Mouse (Mus musculus) midbrain, embryonic 13.5 days (tissue): ENCODE measurements around the gene Wdfy2. TPM values are rescaled to one million over a fixed set of nuclear protein-coding genes. Genes with fewer than 3 reads are reported as not detected.

Experiments used
- ATAC-seq: fragments of 200-750 bp; cut with Nextera tagmentation; 2 replicates; pipeline ENCODE4 v1.8.0; 2017; ENCODE audit warnings: mild to moderate bottlenecking, moderate TSS enrichment, moderate library complexity
- H3K27ac ChIP-seq: fragments of 300-500 bp; sonication (generic); 2 replicates; pipeline ENCODE4 v1.5.1; 2015; ENCODE audit warnings: inconsistent platforms, mild to moderate bottlenecking, moderate library complexity
- H3K27me3 ChIP-seq: fragments of 300-500 bp; sonication (generic); 2 replicates; pipeline ENCODE4 v1.6.1; 2015; ENCODE audit warnings: mild to moderate bottlenecking, inconsistent platforms
- H3K36me3 ChIP-seq: fragments of 300-500 bp; sonication (generic); 2 replicates; pipeline ENCODE4 v1.6.1; 2015; ENCODE audit warnings: mild to moderate bottlenecking, inconsistent platforms
- H3K4me1 ChIP-seq: fragments of 300-500 bp; sonication (generic); replicated peaks from 2 replicates; pipeline ENCODE4 v1.6.1; 2015; ENCODE audit warnings: inconsistent platforms
- H3K4me2 ChIP-seq: fragments of 300-500 bp; sonication (generic); replicated peaks from 2 replicates; pipeline ENCODE4 v1.6.1; 2015; ENCODE audit warnings: moderate library complexity, mild to moderate bottlenecking, inconsistent platforms
- H3K4me3 ChIP-seq: fragments of 300-500 bp; sonication (generic); replicated peaks from 2 replicates; pipeline ENCODE4 v1.5.1; 2015; ENCODE audit warnings: mild to moderate bottlenecking, inconsistent platforms
- H3K9ac ChIP-seq: fragments of 300-500 bp; sonication (generic); replicated peaks from 2 replicates; pipeline ENCODE4 v1.6.1; 2015; ENCODE audit warnings: mild to moderate bottlenecking, inconsistent platforms
- H3K9me3 ChIP-seq: fragments of 300-500 bp; sonication (generic); 2 replicates; pipeline ENCODE4 v1.6.1; 2016; ENCODE audit warnings: mild to moderate bottlenecking, inconsistent platforms
- WGBS: fragments of 180-500 bp; shearing (Covaris S2); methylation state at CpG from one replicate; pipeline ENCODE4 v1.1.7; 2015; 5-methylcytosine and 5-hydroxymethylcytosine counted together
- polyA plus RNA-seq: library from polyadenylated mRNA; unstranded; fragments of >200 nt; fragmentation: Nextera tagmentation; extraction: Ambion mirVana; gene quantifications from 2 replicates; pipeline ENCODE4 v1.2.1, GENCODE M21; 2015

Wdfy2 gene
- polyA plus RNA-seq, 1 experiment from 2014 or later = 9.1 TPM

- Histone ChIP-seq H3K4me1 (peaks cover 26% of the 10 kb centered on the region), H3K4me2 (no peak overlapping the region), H3K4me3 (no peak overlapping the region), H3K9ac (no peak overlapping the region), H3K9me3 (0 out of 2 replicates have a peak, but pooled peaks cover 2% of the 10 kb centered on the region), H3K27me3 (no peaks in the 10 kb centered on the region), H3K36me3 (no peaks in the 10 kb centered on the region; the same call in 1 of the 2 replicates), H3K27ac (no peak overlapping the region)
- 95% methylated on average over 1 of the region's 1 CpGs for WGBS
- no peak for ATAC-seq
Measured at GRCm38 (mm10) chr14:62867576-62867975, 30.1 kb downstream of the Wdfy2 start.

GRCm38 (mm10) chr14:62868254-62868653 lies 30.8 kb downstream of the Wdfy2 start:
- Histone ChIP-seq H3K9me3 (0 out of 2 replicates have a peak, but pooled peaks cover 2% of the 10 kb centered on the region), H3K9ac (no peak overlapping the region), H3K4me1 (peaks cover 26% of the 10 kb centered on the region), H3K27ac (no peak overlapping the region), H3K27me3 (no peaks in the 10 kb centered on the region), H3K36me3 (no peaks in the 10 kb centered on the region; the same call in 1 of the 2 replicates), H3K4me3 (no peak overlapping the region), H3K4me2 (no peak overlapping the region)
- peak; percentile 53; the same call in 1 of the 2 replicates for ATAC-seq
- 42% methylated on average over 3 of the region's 3 CpGs for WGBS

- no peak for ATAC-seq
- H3K27ac ChIP-seq = no peak overlapping the region
- no peak overlapping the region for H3K4me2 ChIP-seq
- no peak overlapping the region for H3K9ac ChIP-seq
- H3K27me3 ChIP-seq = no peaks in the 10 kb centered on the region
- H3K9me3 ChIP-seq = 0 out of 2 replicates have a peak, but pooled peaks cover 2% of the 10 kb centered on the region
- H3K4me1 ChIP-seq = peaks cover 32% of the 10 kb centered on the region
- no peaks in the 10 kb centered on the region; the same call in 1 of the 2 replicates for H3K36me3 ChIP-seq
- no peak overlapping the region for H3K4me3 ChIP-seq
- WGBS = over 99% methylated on average over 7 of the region's 7 CpGs
Measured at GRCm38 (mm10) chr14:62870238-62870638, 32.8 kb downstream of the Wdfy2 start.

DNA sequence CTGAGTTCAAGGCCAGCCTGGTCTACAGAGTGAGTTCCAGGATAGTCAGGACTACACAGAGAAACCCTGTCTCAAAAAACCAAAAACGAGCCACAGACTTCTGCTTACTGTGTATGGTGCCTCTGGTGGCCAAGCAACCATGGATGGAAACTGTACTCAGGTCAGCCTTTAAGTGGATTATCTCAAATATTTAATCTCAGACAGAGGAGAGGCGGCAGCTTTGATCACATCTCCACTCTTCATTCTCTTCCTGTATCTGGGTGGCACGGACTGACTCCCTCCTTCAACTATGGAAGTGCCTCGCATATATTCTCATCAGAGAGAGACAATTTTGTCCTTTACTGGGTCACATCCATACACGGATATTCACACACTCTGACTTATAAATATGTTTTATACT lies 34.0 kb downstream of the Wdfy2 start:
- no peak overlapping the region for H3K4me3 ChIP-seq
- H3K4me1 ChIP-seq = peaks cover 28% of the 10 kb centered on the region
- 0 out of 2 replicates have a peak, but pooled peaks cover 2% of the 10 kb centered on the region for H3K9me3 ChIP-seq
- ATAC-seq = no peak
- H3K36me3 ChIP-seq = no peaks in the 10 kb centered on the region; the same call in 1 of the 2 replicates
- no peaks in the 10 kb centered on the region for H3K27me3 ChIP-seq
- no peak overlapping the region for H3K27ac ChIP-seq
- no peak overlapping the region for H3K9ac ChIP-seq
- WGBS = 94% methylated on average over 5 of the region's 5 CpGs
- no peak overlapping the region for H3K4me2 ChIP-seq

GRCm38 (mm10) chr14:62871932-62872331 lies 34.5 kb downstream of the Wdfy2 start:
- 93% methylated on average over 2 of the region's 2 CpGs for WGBS
- ATAC-seq = no peak

DNA sequence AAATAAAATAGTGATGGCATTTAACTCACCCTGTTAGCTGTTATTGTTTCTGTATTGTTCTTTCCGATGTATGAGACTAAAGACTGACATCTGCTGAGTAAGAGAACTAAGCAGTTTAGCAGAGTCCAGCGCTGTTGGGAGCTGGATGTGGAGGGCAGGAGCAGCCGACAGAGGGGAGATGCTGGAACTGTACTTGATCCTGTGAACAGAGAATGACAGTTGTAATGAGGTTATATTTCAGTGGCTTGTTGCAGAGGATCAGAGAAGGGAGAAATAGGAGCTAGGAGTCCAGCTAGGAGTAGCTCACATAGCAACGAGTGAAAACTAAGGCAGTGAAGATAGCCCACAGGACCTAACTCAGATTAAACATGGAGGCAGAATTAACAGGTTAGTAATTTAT lies 36.3 kb downstream of the Wdfy2 start:
- Histone ChIP-seq H3K9ac (no peak overlapping the region), H3K36me3 (no peaks in the 10 kb centered on the region; the same call in 1 of the 2 replicates), H3K27me3 (no peaks in the 10 kb centered on the region), H3K27ac (peak overlapping the region; percentile 55; the same call in 1 of the 2 replicates), H3K4me3 (no peak overlapping the region), H3K9me3 (0 out of 2 replicates have a peak, but pooled peaks cover 2% of the 10 kb centered on the region), H3K4me1 (peaks cover 24% of the 10 kb centered on the region), H3K4me2 (0 out of 2 replicates have a peak overlapping the region, but pooled peaks have one; percentile 19)
- peak; percentile 68 for ATAC-seq
- 17% methylated on average over 4 of the region's 4 CpGs for WGBS

More at GRCm38 (mm10) chr14:62871932-62872331, 34.5 kb downstream of the Wdfy2 start:
- Histone ChIP-seq H3K4me1 (peaks cover 28% of the 10 kb centered on the region), H3K4me3 (no peak overlapping the region), H3K27ac (no peak overlapping the region), H3K36me3 (no peaks in the 10 kb centered on the region; the same call in 1 of the 2 replicates), H3K27me3 (no peaks in the 10 kb centered on the region), H3K4me2 (no peak overlapping the region), H3K9ac (no peak overlapping the region), H3K9me3 (0 out of 2 replicates have a peak, but pooled peaks cover 2% of the 10 kb centered on the region)

GRCm38 (mm10) chr14:62874348-62874747 lies 36.9 kb downstream of the Wdfy2 start:
- Histone ChIP-seq H3K4me3 (no peak overlapping the region), H3K27me3 (no peaks in the 10 kb centered on the region), H3K36me3 (no peaks in the 10 kb centered on the region; the same call in 1 of the 2 replicates), H3K9ac (no peak overlapping the region), H3K4me1 (peaks cover 29% of the 10 kb centered on the region), H3K9me3 (0 out of 2 replicates have a peak, but pooled peaks cover 2% of the 10 kb centered on the region), H3K27ac (peak overlapping the region; percentile 47; the same call in 1 of the 2 replicates), H3K4me2 (peak overlapping the region; percentile 19; the same call in 1 of the 2 replicates)
- peak; percentile 87 for ATAC-seq
- WGBS = 7% methylated on average over 8 of the region's 8 CpGs

GRCm38 (mm10) chr14:62878076-62878475 lies 40.6 kb downstream of the Wdfy2 start:
- no peaks in the 10 kb centered on the region for H3K36me3 ChIP-seq
- WGBS = 73% methylated on average over 6 of the region's 6 CpGs
- peaks cover 58% of the 10 kb centered on the region for H3K4me1 ChIP-seq
- no peak overlapping the region for H3K4me3 ChIP-seq
- no peak for ATAC-seq
- no peak overlapping the region for H3K4me2 ChIP-seq
- 0 out of 2 replicates have a peak overlapping the region, but pooled peaks have one; percentile 0 for H3K9ac ChIP-seq
- H3K27ac ChIP-seq = no peak overlapping the region
- H3K27me3 ChIP-seq = no peaks in the 10 kb centered on the region
- H3K9me3 ChIP-seq = no peaks in the 10 kb centered on the region

- ATAC-seq = no peak
- Histone ChIP-seq H3K36me3 (no peaks in the 10 kb centered on the region), H3K27ac (0 out of 2 replicates have a peak overlapping the region, but pooled peaks have one; percentile 77), H3K4me3 (no peak overlapping the region), H3K27me3 (no peaks in the 10 kb centered on the region), H3K4me2 (0 out of 2 replicates have a peak overlapping the region, but pooled peaks have one; percentile 1), H3K4me1 (peaks cover 56% of the 10 kb centered on the region), H3K9me3 (no peaks in the 10 kb centered on the region), H3K9ac (no peak overlapping the region)
- 71% methylated on average over 7 of the region's 7 CpGs for WGBS
Measured at GRCm38 (mm10) chr14:62878634-62879430, 41.4 kb downstream of the Wdfy2 start.

GRCm38 (mm10) chr14:62879497-62879896 lies 42.0 kb downstream of the Wdfy2 start:
- Histone ChIP-seq H3K4me1 (peaks cover 50% of the 10 kb centered on the region), H3K4me2 (0 out of 2 replicates have a peak overlapping the region, but pooled peaks have one; percentile 1)
- WGBS = 11% methylated on average over 5 of the region's 5 CpGs

DNA sequence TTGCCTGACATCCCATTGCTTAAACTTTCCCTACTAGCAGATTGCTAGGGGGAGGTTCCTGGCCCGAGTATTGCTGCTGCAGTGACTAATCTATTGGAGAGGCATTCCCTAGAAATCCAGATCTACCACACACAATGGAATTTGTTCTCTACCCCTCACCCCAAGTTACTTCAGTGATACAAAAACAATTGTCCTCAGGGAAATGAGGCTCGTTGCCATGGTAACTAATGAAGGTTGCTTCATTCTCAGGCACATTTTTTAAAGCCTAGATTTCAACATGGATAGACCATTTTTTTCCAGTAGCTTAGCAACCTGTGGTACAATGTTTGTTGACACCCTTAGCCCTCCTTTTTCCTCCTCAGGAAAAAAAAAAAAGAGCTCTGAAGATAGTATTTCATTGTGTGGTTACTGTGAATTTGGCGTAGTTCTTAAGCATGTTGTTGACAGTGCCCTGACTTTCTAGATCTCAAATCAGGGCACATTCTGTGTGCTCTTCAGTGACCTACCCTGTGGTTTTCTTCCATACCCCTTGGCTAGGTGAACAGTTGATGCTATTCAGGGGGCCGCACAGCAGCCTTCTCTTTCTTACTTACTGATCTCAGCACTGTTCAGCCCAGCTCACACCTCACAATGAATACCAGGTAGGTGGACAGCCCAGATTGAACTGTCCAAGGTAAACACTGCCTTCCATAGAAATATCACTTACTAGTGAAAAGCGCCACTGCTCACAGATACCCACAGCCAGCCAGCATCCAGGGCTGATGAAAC lies 42.8 kb downstream of the Wdfy2 start:
- Histone ChIP-seq H3K4me1 (peaks cover 44% of the 10 kb centered on the region), H3K9me3 (no peaks in the 10 kb centered on the region), H3K36me3 (no peaks in the 10 kb centered on the region), H3K27ac (peak overlapping the region; percentile 77), H3K9ac (no peak overlapping the region), H3K27me3 (no peaks in the 10 kb centered on the region), H3K4me3 (no peak overlapping the region), H3K4me2 (peak overlapping the region; percentile 15; the same call in 1 of the 2 replicates)
- ATAC-seq = peak; percentile 75; the same call in 1 of the 2 replicates
- 37% methylated on average over 5 of the region's 5 CpGs for WGBS

More at GRCm38 (mm10) chr14:62879497-62879896, 42.0 kb downstream of the Wdfy2 start:
- Histone ChIP-seq H3K9ac (no peak overlapping the region), H3K27me3 (no peaks in the 10 kb centered on the region), H3K9me3 (no peaks in the 10 kb centered on the region), H3K36me3 (no peaks in the 10 kb centered on the region), H3K4me3 (no peak overlapping the region), H3K27ac (peak overlapping the region; percentile 77)
- ATAC-seq = peak; percentile 76
